Mouse (Mus musculus): Measurements from ENCODE around the gene Mlxipl. TPM values are rescaled to one million over a fixed set of nuclear protein-coding genes. Genes with fewer than 3 reads are reported as not detected.

The Mlxipl gene
- total and polyA plus RNA-seq, 2 experiments from 2014 or later = 0.76 to 1.0 TPM

DNA sequence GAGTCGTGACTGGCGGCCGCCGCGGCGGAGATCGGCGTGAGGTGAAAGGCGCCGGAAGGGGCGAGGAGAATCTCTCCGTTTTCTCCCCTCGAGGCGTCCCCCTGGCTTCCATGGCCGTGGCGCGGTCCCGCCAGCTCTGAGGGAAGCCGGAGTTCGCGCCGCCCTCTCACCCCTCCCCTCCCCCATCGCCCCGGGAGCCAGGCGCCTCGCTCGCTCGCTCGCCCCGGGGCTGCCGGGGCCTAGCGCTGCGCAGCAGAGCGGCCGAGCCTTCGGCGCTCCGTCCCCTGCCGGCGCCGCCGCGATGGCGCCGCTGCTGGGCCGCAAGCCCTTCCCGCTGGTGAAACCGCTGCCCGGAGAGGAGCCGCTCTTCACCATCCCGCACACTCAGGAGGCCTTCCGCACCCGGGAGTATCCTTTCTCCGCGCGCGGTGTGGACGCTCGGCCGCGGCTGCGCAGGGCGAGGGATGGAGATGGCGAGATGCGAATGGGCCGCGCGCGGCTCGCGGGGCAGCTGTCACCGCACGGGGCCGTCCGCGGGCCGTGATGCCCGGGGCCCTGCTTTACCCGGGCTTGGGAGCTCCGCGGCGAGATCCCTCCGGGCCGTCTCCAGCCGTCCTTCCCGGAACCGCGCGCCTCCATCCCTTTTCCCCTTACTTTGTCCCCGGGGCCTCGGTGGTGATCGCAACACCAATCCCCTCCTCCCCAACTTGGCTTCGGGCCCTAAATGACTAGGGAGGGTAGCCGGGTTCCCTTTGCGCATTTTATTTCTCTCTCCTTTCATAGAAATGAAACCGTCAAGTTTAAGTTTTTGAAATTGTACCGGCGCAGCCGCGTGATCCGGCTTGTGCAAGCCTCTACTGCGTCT, 97.9 kb downstream of the Mlxipl start:
- H3K27me3 ChIP-seq (ENCODE audit: insufficient read depth, low read length) = no peaks in the 10 kb centered on the region
- H3K4me2 ChIP-seq (ENCODE audit: low read depth) = peak overlapping the region; percentile 72
- peak overlapping the region; percentile 98 for H3K4me3 ChIP-seq (ENCODE audit: low read depth, low read length)
- 0 out of 2 replicates have a peak, but pooled peaks cover 4% of the 10 kb centered on the region for H3K36me3 ChIP-seq (ENCODE audit: insufficient read depth)
- WGBS = under 1% methylated on average over 92 of the region's 102 CpGs
- H3K9ac ChIP-seq = peak overlapping the region; percentile 81
- peaks cover 16% of the 10 kb centered on the region; the same call in 1 of the 2 replicates for H3K4me1 ChIP-seq (ENCODE audit: insufficient read depth)
- DNase-seq (peak; percentile 19), ATAC-seq (peak; percentile 38)
- TF ChIP-seq CTCF (IDR thresholded peaks at IDR 0.05; ENCODE audit: low read depth) = no peak
- H3K9me3 ChIP-seq (ENCODE audit: low read length) = no peaks in the 10 kb centered on the region
- H3K27ac ChIP-seq (ENCODE audit: low read depth, low read length) = peak overlapping the region; percentile 95

Other genes starting within 250 kb of the Mlxipl start
- not detected in 2 replicates for gene Tmem270, start 183.2 kb upstream of the Mlxipl start, total RNA-seq (2014; rRNA removed)
- not detected in 2 replicates for gene Tmem270, start 183.2 kb upstream of the Mlxipl start, polyA plus RNA-seq (2015; fragmentation: Nextera tagmentation; extraction: Ambion mirVana)
- not detected in 2 replicates for gene Cldn13, start 174.4 kb upstream of the Mlxipl start, total RNA-seq (2014; rRNA removed)
- gene Cldn13, start 174.4 kb upstream of the Mlxipl start, polyA plus RNA-seq (2015; fragmentation: Nextera tagmentation; extraction: Ambion mirVana) = not detected in 2 replicates
- 4.5 and 10.1 TPM in 2 replicates for gene Mettl27, start 157.5 kb upstream of the Mlxipl start, total RNA-seq (2014; rRNA removed)
- gene Mettl27, start 157.5 kb upstream of the Mlxipl start, polyA plus RNA-seq (2015; fragmentation: Nextera tagmentation; extraction: Ambion mirVana) = 6.8 and 11.2 TPM in 2 replicates
- gene Cldn4, start 143.0 kb upstream of the Mlxipl start, total RNA-seq (2014; rRNA removed) = not detected in 2 replicates
- not detected in 2 replicates for gene Cldn4, start 143.0 kb upstream of the Mlxipl start, polyA plus RNA-seq (2015; fragmentation: Nextera tagmentation; extraction: Ambion mirVana)
- gene Cldn3, start 103.7 kb upstream of the Mlxipl start, total RNA-seq (2014; rRNA removed) = 5.5 and 8.8 TPM in 2 replicates
- 10.6 and 10.9 TPM in 2 replicates for gene Cldn3, start 103.7 kb upstream of the Mlxipl start, polyA plus RNA-seq (2015; fragmentation: Nextera tagmentation; extraction: Ambion mirVana)
- gene Abhd11, start 80.7 kb upstream of the Mlxipl start, total RNA-seq (2014; rRNA removed) = 46.3 and 61.1 TPM in 2 replicates
- gene Abhd11, start 80.7 kb upstream of the Mlxipl start, polyA plus RNA-seq (2015; fragmentation: Nextera tagmentation; extraction: Ambion mirVana) = 86.7 and 91.4 TPM in 2 replicates
- gene Stx1a, start 66.4 kb upstream of the Mlxipl start, total RNA-seq (2014; rRNA removed) = 152 and 167 TPM in 2 replicates
- gene Stx1a, start 66.4 kb upstream of the Mlxipl start, polyA plus RNA-seq (2015; fragmentation: Nextera tagmentation; extraction: Ambion mirVana) = 143 and 171 TPM in 2 replicates
- 11.8 and 14.6 TPM in 2 replicates for gene Dnajc30, start 25.7 kb upstream of the Mlxipl start, total RNA-seq (2014; rRNA removed)
- 50.1 and 52.3 TPM in 2 replicates for gene Dnajc30, start 25.7 kb upstream of the Mlxipl start, polyA plus RNA-seq (2015; fragmentation: Nextera tagmentation; extraction: Ambion mirVana)
- 72.1 and 92.3 TPM in 2 replicates for gene Bud23, start 24.9 kb upstream of the Mlxipl start, total RNA-seq (2014; rRNA removed)
- gene Bud23, start 24.9 kb upstream of the Mlxipl start, polyA plus RNA-seq (2015; fragmentation: Nextera tagmentation; extraction: Ambion mirVana) = 68.0 and 69.6 TPM in 2 replicates
- 71.1 and 74.8 TPM in 2 replicates for gene Vps37d, start 11.6 kb upstream of the Mlxipl start, total RNA-seq (2014; rRNA removed)
- gene Vps37d, start 11.6 kb upstream of the Mlxipl start, polyA plus RNA-seq (2015; fragmentation: Nextera tagmentation; extraction: Ambion mirVana) = 31.1 and 34.2 TPM in 2 replicates
- gene Tbl2, start 59.8 kb downstream of the Mlxipl start, total RNA-seq (2014; rRNA removed) = 13.5 and 35.2 TPM in 2 replicates
- 9.2 and 12.0 TPM in 2 replicates for gene Tbl2, start 59.8 kb downstream of the Mlxipl start, polyA plus RNA-seq (2015; fragmentation: Nextera tagmentation; extraction: Ambion mirVana)
- 30.3 and 31.4 TPM in 2 replicates for gene Bcl7b, start 78.4 kb downstream of the Mlxipl start, total RNA-seq (2014; rRNA removed)
- 42.6 TPM in 2 replicates for gene Bcl7b, start 78.4 kb downstream of the Mlxipl start, polyA plus RNA-seq (2015; fragmentation: Nextera tagmentation; extraction: Ambion mirVana)
- gene Baz1b, start 97.4 kb downstream of the Mlxipl start, total RNA-seq (2014; rRNA removed) = 44.4 and 51.6 TPM in 2 replicates
- gene Baz1b, start 97.4 kb downstream of the Mlxipl start, polyA plus RNA-seq (2015; fragmentation: Nextera tagmentation; extraction: Ambion mirVana) = 11.1 and 15.0 TPM in 2 replicates
- gene Fzd9, start 161.3 kb downstream of the Mlxipl start, total RNA-seq (2014; rRNA removed) = 16.5 and 19.7 TPM in 2 replicates
- gene Fzd9, start 161.3 kb downstream of the Mlxipl start, polyA plus RNA-seq (2015; fragmentation: Nextera tagmentation; extraction: Ambion mirVana) = 14.2 and 16.6 TPM in 2 replicates

All from forebrain, postnatal 0 days (tissue).